Mouse (Mus musculus) midbrain, postnatal 0 days (tissue): ENCODE measurements around the gene Pced1b. TPM values are rescaled to one million over a fixed set of nuclear protein-coding genes. Genes with fewer than 3 reads are reported as not detected.

Experiments used
- ATAC-seq: fragments of 200-750 bp; cut with Nextera tagmentation; 2 replicates; pipeline ENCODE4 v1.8.0; 2017; ENCODE audit warnings: moderate number of reproducible peaks, mild to moderate bottlenecking, moderate TSS enrichment, moderate library complexity; ENCODE audit not compliant: low FRiP score
- DNase-seq: peaks from one replicate; pipeline ENCODE4 v3.0.0-alpha.2; 2015; ENCODE audit warnings: low spot score
- H3K27ac ChIP-seq: fragments of 300-500 bp; sonication (generic); 2 replicates; pipeline ENCODE4 v1.5.1; 2014; ENCODE audit warnings: low read depth, mild to moderate bottlenecking, low read length, mixed read lengths
- H3K27me3 ChIP-seq: fragments of 300-500 bp; sonication (generic); 2 replicates; pipeline ENCODE4 v1.6.1; 2014; ENCODE audit warnings: low read length, control low read depth, mixed read lengths; ENCODE audit not compliant: insufficient read depth
- H3K36me3 ChIP-seq: fragments of 300-500 bp; sonication (generic); 2 replicates; pipeline ENCODE4 v1.6.1; 2014; ENCODE audit warnings: low read length, control low read depth, mixed read lengths; ENCODE audit not compliant: insufficient read depth
- H3K4me1 ChIP-seq: fragments of 300-500 bp; sonication (generic); 2 replicates; pipeline ENCODE4 v1.6.1; 2014; ENCODE audit warnings: mild to moderate bottlenecking, control low read depth, antibody characterized with exemption, low read length, mixed read lengths; ENCODE audit not compliant: insufficient read depth
- H3K4me2 ChIP-seq: fragments of 300-500 bp; sonication (generic); 2 replicates; pipeline ENCODE4 v1.6.1; 2014; ENCODE audit warnings: low read depth, mild to moderate bottlenecking, low read length, mixed read lengths; ENCODE audit not compliant: poor library complexity, severe bottlenecking
- H3K4me3 ChIP-seq: fragments of 300-500 bp; sonication (generic); 2 replicates; pipeline ENCODE4 v1.5.1; 2014; ENCODE audit warnings: low read depth, mild to moderate bottlenecking, low read length, moderate library complexity
- H3K9ac ChIP-seq: fragments of 300-500 bp; sonication (generic); replicated peaks from 2 replicates; pipeline ENCODE4 v1.6.1; 2014; ENCODE audit warnings: mild to moderate bottlenecking, low read length, moderate library complexity, mixed read lengths; ENCODE audit not compliant: poor library complexity, severe bottlenecking
- H3K9me3 ChIP-seq: fragments of 300-500 bp; sonication (generic); 2 replicates; pipeline ENCODE4 v1.6.1; 2016; ENCODE audit warnings: low read length, control low read depth
- CTCF ChIP-seq: IDR thresholded peaks from 2 replicates; pipeline ENCODE4 v1.5.1; 2016; ENCODE audit warnings: antibody characterized with exemption, mild to moderate bottlenecking
- WGBS: fragments of 180-500 bp; shearing (Covaris S2); extraction: QIAGEN DNeasy Blood & Tissue Kit; methylation state at CpG from one replicate; pipeline ENCODE4 v1.1.7; 2014; 5-methylcytosine and 5-hydroxymethylcytosine counted together
- polyA plus RNA-seq: library from polyadenylated mRNA; unstranded; fragments of >200 nt; fragmentation: Nextera tagmentation; extraction: Ambion mirVana; gene quantifications from 2 replicates; pipeline ENCODE4 v1.2.1, GENCODE M21; 2015
- total RNA-seq: library from RNA; depleted of rRNA; stranded (reverse); fragments of >200 nt; gene quantifications from 2 replicates; pipeline ENCODE4 v1.2.3, GENCODE M21; 2014

The Pced1b gene
- total and polyA plus RNA-seq, 2 experiments from 2014 or later = 7.0 to 10.4 TPM

DNA sequence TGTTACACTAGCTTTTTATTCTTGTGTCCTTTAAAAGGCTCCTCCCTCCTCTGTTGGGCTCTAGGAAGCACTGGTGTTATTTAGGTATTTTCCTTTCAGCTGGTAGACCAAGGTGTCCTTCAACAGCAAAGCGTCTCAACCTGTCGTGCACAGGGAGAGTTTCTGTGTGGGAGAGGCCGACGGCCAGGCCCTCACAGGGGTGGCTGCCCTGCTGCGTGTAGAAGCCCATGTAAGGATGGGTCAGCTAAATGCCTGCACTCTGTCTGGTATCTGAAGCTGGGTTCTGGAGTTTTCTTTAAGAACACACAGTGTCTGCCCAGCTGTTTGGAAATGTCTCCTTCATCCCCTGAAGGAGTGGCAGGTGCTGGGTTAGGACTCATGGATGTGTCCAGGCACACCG is 43.4 kb downstream of the Pced1b start:
- no peak for TF ChIP-seq CTCF

DNA sequence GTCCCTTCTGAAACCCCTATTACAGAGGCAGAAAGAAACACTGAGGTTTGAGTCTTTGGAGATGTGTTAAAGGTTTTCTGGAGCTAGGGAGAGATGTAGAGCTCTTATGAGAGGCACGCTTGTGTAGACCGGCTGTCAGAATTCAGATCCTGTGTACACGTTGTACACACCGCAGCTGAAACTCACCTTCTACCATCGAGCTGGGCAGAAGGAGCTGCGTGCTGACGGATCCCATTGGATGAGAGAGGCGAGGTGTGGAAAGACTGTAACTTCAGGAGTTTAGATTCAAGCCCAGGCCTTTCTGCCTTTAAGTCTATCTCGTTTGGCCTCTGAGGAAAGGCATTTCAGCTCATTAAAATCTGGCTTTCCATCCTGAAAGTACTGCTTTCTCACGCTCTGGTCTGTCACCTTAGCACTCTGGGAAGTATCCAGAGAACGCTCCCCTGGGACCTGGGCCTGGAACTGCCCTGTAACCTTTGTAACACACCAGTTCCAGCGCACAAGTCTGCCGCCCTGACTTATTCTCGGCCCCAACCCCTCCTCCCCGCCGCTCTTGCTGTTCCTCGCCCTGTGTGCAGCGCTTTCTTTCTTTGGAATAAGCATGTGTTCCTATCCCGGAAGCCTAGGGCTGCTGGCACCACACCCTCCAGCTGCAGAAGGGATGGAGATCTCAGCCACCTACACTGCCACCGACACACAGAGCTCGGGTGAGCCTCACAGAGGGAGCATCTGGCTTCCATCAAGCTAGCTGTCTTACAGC is 44.6 kb downstream of the Pced1b start:
- Histone ChIP-seq H3K27me3 (no peaks in the 10 kb centered on the region), H3K4me1 (no peaks in the 10 kb centered on the region), H3K27ac (no peak overlapping the region), H3K4me3 (no peak overlapping the region), H3K9ac (no peak overlapping the region), H3K36me3 (0 out of 2 replicates have a peak, but pooled peaks cover 2% of the 10 kb centered on the region), H3K4me2 (no peak overlapping the region), H3K9me3 (no peaks in the 10 kb centered on the region)
- no peak for DNase-seq
- no peak for ATAC-seq
- 91% methylated on average over 21 of the region's 21 CpGs for WGBS
- TF ChIP-seq CTCF = no peak

More for the DNA sequence above, 43.4 kb downstream of the Pced1b start:
- WGBS = 94% methylated on average over 6 of the region's 6 CpGs
- H3K4me2 ChIP-seq = no peak overlapping the region
- no peak overlapping the region for H3K4me3 ChIP-seq
- no peak for ATAC-seq
- no peak for DNase-seq
- no peak overlapping the region for H3K9ac ChIP-seq
- H3K27me3 ChIP-seq = no peaks in the 10 kb centered on the region
- 0 out of 2 replicates have a peak, but pooled peaks cover under 1% of the 10 kb centered on the region for H3K36me3 ChIP-seq
- no peaks in the 10 kb centered on the region for H3K9me3 ChIP-seq
- no peak overlapping the region for H3K27ac ChIP-seq
- no peaks in the 10 kb centered on the region for H3K4me1 ChIP-seq

DNA sequence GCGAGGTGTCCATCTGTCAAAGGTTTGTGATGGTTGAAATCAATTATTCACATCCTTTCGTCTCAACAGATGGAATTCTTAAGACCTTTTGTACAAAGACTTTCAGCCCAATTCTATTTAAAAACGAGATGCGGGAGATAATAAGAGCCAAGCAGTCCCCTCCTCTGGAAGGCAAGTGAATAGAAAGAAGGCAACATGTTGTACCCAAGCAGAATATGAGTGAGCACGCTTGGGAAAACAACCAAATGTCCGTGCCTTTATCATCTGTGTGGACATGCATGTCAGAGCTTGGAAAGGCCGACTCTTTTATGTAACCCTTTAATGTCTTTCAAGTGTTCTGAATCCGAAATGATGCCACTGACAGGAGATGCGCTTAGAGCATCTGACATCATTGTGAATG is 61.0 kb downstream of the Pced1b start:
- Histone ChIP-seq H3K9ac (no peak overlapping the region), H3K9me3 (no peaks in the 10 kb centered on the region), H3K4me2 (no peak overlapping the region), H3K4me1 (no peaks in the 10 kb centered on the region), H3K27me3 (no peaks in the 10 kb centered on the region), H3K4me3 (no peak overlapping the region), H3K36me3 (no peaks in the 10 kb centered on the region), H3K27ac (no peak overlapping the region)
- DNase-seq (peak; percentile 35), ATAC-seq (no peak)
- TF ChIP-seq CTCF = no peak
- 29% methylated on average over 9 of the region's 9 CpGs for WGBS

DNA sequence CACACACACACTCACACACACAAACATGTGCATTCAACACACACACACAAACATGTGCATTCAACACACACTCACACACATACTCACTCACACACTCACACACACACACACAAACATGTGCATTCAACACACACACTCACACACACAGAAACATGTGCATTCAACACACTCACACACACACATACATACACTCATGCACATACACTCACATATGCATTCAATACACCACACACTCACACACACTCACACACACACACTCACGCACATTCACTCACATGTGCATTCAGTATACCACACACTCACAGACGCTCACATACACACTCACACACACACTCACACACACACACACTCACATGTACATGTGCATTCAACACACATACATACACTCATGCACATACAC is 62.6 kb downstream of the Pced1b start:
- Histone ChIP-seq H3K36me3 (no peaks in the 10 kb centered on the region), H3K4me3 (no peak overlapping the region), H3K27ac (no peak overlapping the region), H3K4me1 (no peaks in the 10 kb centered on the region), H3K9me3 (no peaks in the 10 kb centered on the region), H3K27me3 (no peaks in the 10 kb centered on the region), H3K9ac (no peak overlapping the region), H3K4me2 (no peak overlapping the region)
- 95% methylated on average over 2 of the region's 2 CpGs for WGBS
- no peak for TF ChIP-seq CTCF
- no peak for DNase-seq
- no peak for ATAC-seq

DNA sequence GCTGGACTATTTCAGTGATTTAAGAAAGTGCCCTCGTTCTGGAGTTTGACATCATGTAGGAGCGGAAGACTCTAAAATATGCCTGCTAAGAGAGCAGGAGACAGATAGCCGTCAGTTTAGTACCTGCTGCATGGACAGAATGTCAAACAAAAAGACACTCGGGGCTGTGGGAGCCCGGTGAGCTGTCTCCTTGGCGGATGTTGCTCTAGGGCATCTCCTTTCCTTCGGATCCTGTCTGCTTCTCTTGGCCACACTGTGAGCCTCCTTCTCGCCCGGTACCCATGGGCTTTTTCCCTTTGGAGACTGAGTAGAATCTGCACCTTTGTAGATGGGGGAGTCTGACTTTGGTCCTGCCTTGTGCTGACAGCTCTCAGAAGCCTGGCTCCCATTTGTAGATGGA is 63.3 kb downstream of the Pced1b start:
- ATAC-seq = no peak
- 68% methylated on average over 9 of the region's 9 CpGs for WGBS
- H3K4me3 ChIP-seq = no peak overlapping the region

DNA sequence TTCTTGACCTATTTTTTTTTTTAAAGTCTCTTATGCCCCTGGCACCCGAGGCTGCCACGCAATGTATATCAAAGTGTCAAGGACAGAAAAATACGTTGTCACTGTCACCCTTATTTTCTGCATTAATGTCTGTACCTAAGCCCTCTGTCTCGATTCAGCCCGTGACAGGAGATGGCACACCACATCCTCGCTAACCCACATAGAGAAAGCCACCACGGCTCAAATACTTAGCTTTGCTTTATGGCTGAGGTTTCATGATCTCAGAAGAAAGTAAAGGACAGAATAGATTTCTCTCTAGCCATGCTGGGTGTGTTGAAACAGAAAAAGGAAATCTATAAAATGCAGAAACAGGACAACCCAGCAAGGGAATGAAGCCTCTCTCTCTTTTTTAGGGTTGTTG is 64.3 kb downstream of the Pced1b start:
- no peak for TF ChIP-seq CTCF
- 67% methylated on average over 7 of the region's 7 CpGs for WGBS
- H3K9me3 ChIP-seq = no peaks in the 10 kb centered on the region
- no peak overlapping the region for H3K27ac ChIP-seq
- H3K4me1 ChIP-seq = no peaks in the 10 kb centered on the region
- ATAC-seq = no peak
- no peak overlapping the region for H3K4me2 ChIP-seq
- no peak for DNase-seq
- H3K27me3 ChIP-seq = no peaks in the 10 kb centered on the region
- no peak overlapping the region for H3K4me3 ChIP-seq
- no peaks in the 10 kb centered on the region for H3K36me3 ChIP-seq
- H3K9ac ChIP-seq = no peak overlapping the region

More for the DNA sequence above, 63.3 kb downstream of the Pced1b start:
- Histone ChIP-seq H3K4me2 (no peak overlapping the region), H3K27ac (no peak overlapping the region), H3K36me3 (no peaks in the 10 kb centered on the region), H3K27me3 (no peaks in the 10 kb centered on the region), H3K4me1 (no peaks in the 10 kb centered on the region), H3K9ac (no peak overlapping the region), H3K9me3 (no peaks in the 10 kb centered on the region)
- DNase-seq = no peak
- TF ChIP-seq CTCF = no peak
